ENCODE assay signal across 28 mouse cellular contexts in the genomic region with DNA sequence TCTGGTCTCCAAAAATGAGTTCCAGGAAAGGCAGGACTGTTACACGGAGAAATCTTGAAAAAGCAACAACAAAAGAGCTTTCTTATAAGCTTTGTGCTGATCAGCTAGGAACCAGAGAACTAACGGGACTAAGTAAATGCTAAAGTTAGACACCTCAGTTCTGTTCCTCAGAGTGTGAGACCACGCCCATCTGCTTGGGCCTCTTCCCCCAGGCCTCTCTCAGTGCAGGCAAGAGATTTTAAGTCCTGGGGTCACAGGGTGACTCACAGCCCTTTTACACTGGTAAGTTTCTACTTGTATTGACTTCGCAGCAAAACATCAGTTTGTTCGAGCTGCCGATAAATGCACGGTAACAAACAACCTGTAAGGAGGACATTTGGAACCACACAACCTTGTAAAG. TPM values are rescaled to one million over a fixed set of nuclear protein-coding genes. Genes with fewer than 3 reads are reported as not detected.
"Had no signal": no experiment of that assay in that cellular context is flagged by ENCODE, and none has a peak within 500 bp of the region (broad histone marks: within the 10 kb centered on the region; RNA-seq: fewer than 3 reads in every experiment).

No protein-coding gene starts in this region.

- H3K36me3 ChIP-seq: limb, embryonic 10.5 days; limb, embryonic 13.5 days; liver, embryonic 12.5 days; liver, embryonic 15.5 days; lung, embryonic 15.5 days; midbrain, embryonic 10.5 days; midbrain, embryonic 13.5 days; neural tube, embryonic 13.5 days had no signal

- H3K27ac ChIP-seq: kidney, postnatal 0 days; layer of hippocampus, adult 2 months; limb, embryonic 10.5 days; limb, embryonic 13.5 days; liver, embryonic 12.5 days; liver, embryonic 15.5 days; lung, embryonic 15.5 days; midbrain, embryonic 13.5 days; neural tube, embryonic 13.5 days; stomach, postnatal 0 days had no signal

- H3K9me3 ChIP-seq: limb, embryonic 10.5 days; limb, embryonic 13.5 days; liver, embryonic 12.5 days; liver, embryonic 15.5 days; lung, embryonic 15.5 days; midbrain, embryonic 10.5 days; midbrain, embryonic 13.5 days had no signal

- H3K4me1 ChIP-seq: liver, embryonic 12.5 days; liver, embryonic 15.5 days; lung, embryonic 15.5 days; neural tube, embryonic 13.5 days had no signal

- ATAC-seq: liver, embryonic 12.5 days; midbrain, embryonic 13.5 days; midbrain, embryonic 16.5 days had no signal

- H3K27me3 ChIP-seq: limb, embryonic 13.5 days; liver, embryonic 12.5 days; liver, embryonic 15.5 days; lung, embryonic 15.5 days; midbrain, embryonic 13.5 days; neural tube, embryonic 13.5 days had no signal

- DNase-seq: kidney, postnatal 25 days; layer of hippocampus, adult 9-11 months; liver; lung, adult 18-20 months; lung, postnatal 10 days; lung, postnatal 36 days; retina, postnatal 1 day; right cerebral cortex, postnatal 25 days; thymus, adult 2 months; thymus, postnatal 14 days; thymus, postnatal 4 days had no signal

- H3K9ac ChIP-seq: limb, embryonic 13.5 days; liver, embryonic 12.5 days; liver, embryonic 15.5 days; lung, embryonic 15.5 days; midbrain, embryonic 13.5 days; neural tube, embryonic 13.5 days had no signal

- H3K4me3 ChIP-seq: layer of hippocampus, adult 2 months; limb, embryonic 10.5 days; limb, embryonic 13.5 days; liver, embryonic 12.5 days; liver, embryonic 15.5 days; lung, embryonic 15.5 days; megakaryocyte, embryonic 14.5 days; midbrain, embryonic 10.5 days; midbrain, embryonic 13.5 days; myocyte; neural tube, embryonic 13.5 days had no signal

- H3K4me2 ChIP-seq: limb, embryonic 13.5 days; liver, embryonic 12.5 days; liver, embryonic 15.5 days; lung, embryonic 15.5 days; midbrain, embryonic 13.5 days; neural tube, embryonic 13.5 days had no signal

RNA-seq across cellular contexts. Expression of a gene that starts 0.7 kb away (rescaled TPM):
- polyA plus RNA-seq: kidney, embryonic 14.5 days; large intestine, adult 2 months; limb, embryonic 10.5 days; limb, embryonic 13.5 days; liver, embryonic 12.5 days; liver, embryonic 15.5 days; lung, embryonic 15.5 days; midbrain, embryonic 13.5 days; midbrain, embryonic 16.5 days; myocyte; neural tube, embryonic 13.5 days; stomach, embryonic 14.5 days; stomach, postnatal 0 days; thymus, adult 2 months had no signal

RNA-seq across cellular contexts. Expression of a gene that starts 11.6 kb away (rescaled TPM):
- polyA plus RNA-seq: kidney, embryonic 14.5 days; kidney, postnatal 0 days; large intestine, adult 2 months; limb, embryonic 10.5 days; limb, embryonic 13.5 days; liver, embryonic 12.5 days; liver, embryonic 15.5 days; lung, embryonic 15.5 days; midbrain, embryonic 10.5 days; midbrain, embryonic 13.5 days; myocyte; neural tube, embryonic 13.5 days; stomach, embryonic 14.5 days; stomach, postnatal 0 days; thymus, adult 2 months had no signal

RNA-seq across cellular contexts. Expression of a gene that starts 19.1 kb away (rescaled TPM):
- polyA plus RNA-seq: kidney, embryonic 14.5 days; liver, embryonic 12.5 days; midbrain, embryonic 16.5 days; myocyte; stomach, embryonic 14.5 days; stomach, postnatal 0 days had no signal

RNA-seq across cellular contexts. Expression of a gene that starts 21.8 kb away (rescaled TPM):
- polyA plus RNA-seq: kidney, embryonic 14.5 days; kidney, postnatal 0 days; large intestine, adult 2 months; limb, embryonic 10.5 days; limb, embryonic 13.5 days; liver, embryonic 12.5 days; liver, embryonic 15.5 days; lung, embryonic 15.5 days; midbrain, embryonic 10.5 days; midbrain, embryonic 13.5 days; midbrain, embryonic 16.5 days; myocyte; neural tube, embryonic 13.5 days; stomach, embryonic 14.5 days; stomach, postnatal 0 days had no signal

RNA-seq across cellular contexts. Expression of a gene that starts 30.4 kb away (rescaled TPM):
- polyA plus RNA-seq: kidney, embryonic 14.5 days; kidney, postnatal 0 days; large intestine, adult 2 months; limb, embryonic 10.5 days; liver, embryonic 12.5 days; liver, embryonic 15.5 days; lung, embryonic 15.5 days; midbrain, embryonic 10.5 days; midbrain, embryonic 16.5 days; myocyte; stomach, postnatal 0 days; thymus, adult 2 months had no signal
